Mouse (Mus musculus) forelimb bud, embryonic 11.5 days (tissue): ENCODE results near the gene Iffo2.

Source experiments
- DNase-seq: peaks from one replicate; pipeline ENCODE4 v3.0.0-alpha.2; 2012; ENCODE audit warnings: low read depth, low spot score

Gene Iffo2

GRCm38 (mm10) chr4:139581427-139582051, 51.2 kb downstream of the Iffo2 start:
- DNase-seq, result no peak

GRCm38 (mm10) chr4:139582346-139582745, 52.0 kb downstream of the Iffo2 start:
- DNase-seq, result no peak

GRCm38 (mm10) chr4:139582903-139583302, 52.6 kb downstream of the Iffo2 start:
- DNase-seq, result no peak

- no peak for DNase-seq
These were observed 53.4 kb downstream of the Iffo2 start for GRCm38 (mm10) chr4:139583629-139584245.

- DNase-seq, result no peak
These were observed 54.4 kb downstream of the Iffo2 start for GRCm38 (mm10) chr4:139584704-139585103.

GRCm38 (mm10) chr4:139585713-139586112, 55.4 kb downstream of the Iffo2 start:
- no peak for DNase-seq

- no peak for DNase-seq
These were observed 57.0 kb downstream of the Iffo2 start for GRCm38 (mm10) chr4:139587370-139587769.

GRCm38 (mm10) chr4:139587773-139588172, 57.4 kb downstream of the Iffo2 start:
- no peak for DNase-seq

- no peak for DNase-seq
These were observed 59.1 kb downstream of the Iffo2 start for GRCm38 (mm10) chr4:139589351-139590027.

- no peak for DNase-seq
These were observed 60.1 kb downstream of the Iffo2 start for GRCm38 (mm10) chr4:139590446-139590845.

- no peak for DNase-seq
These were observed 62.5 kb downstream of the Iffo2 start for GRCm38 (mm10) chr4:139592895-139593294.

GRCm38 (mm10) chr4:139593383-139593782, 63.0 kb downstream of the Iffo2 start:
- DNase-seq, result no peak

GRCm38 (mm10) chr4:139594062-139594461, 63.7 kb downstream of the Iffo2 start:
- no peak for DNase-seq

- DNase-seq, result no peak
These were observed 66.4 kb downstream of the Iffo2 start for GRCm38 (mm10) chr4:139596715-139597114.

- DNase-seq, result no peak
These were observed 67.2 kb downstream of the Iffo2 start for GRCm38 (mm10) chr4:139597286-139598284.

- DNase-seq, result no peak
These were observed 68.0 kb downstream of the Iffo2 start for GRCm38 (mm10) chr4:139598356-139598755.

- peak; percentile 96 for DNase-seq
These were observed 68.7 kb downstream of the Iffo2 start for GRCm38 (mm10) chr4:139598950-139599518.

GRCm38 (mm10) chr4:139601519-139602356, 71.4 kb downstream of the Iffo2 start:
- DNase-seq, result no peak

GRCm38 (mm10) chr4:139602357-139603244, 72.3 kb downstream of the Iffo2 start, which contains the start of gene Gm21969:
Gene Gm21969 (plus strand): TSS chr4:139603186.
- peak; percentile 61 for DNase-seq
